ENCODE assay signal across 9 mouse cellular contexts in genomic region chr5:139377468-139378270, GRCm38 (mm10). TPM values are rescaled to one million over a fixed set of nuclear protein-coding genes. Genes with fewer than 3 reads are reported as not detected.
A peak's percentile ranks its signal among the peaks of the same experiment; 100 is the strongest.
DNase-seq lines count a peak whose midpoint lies in the region; ATAC-seq and TF ChIP-seq lines count a peak whose summit lies in the region.
"Had no signal": no experiment of that assay in that cellular context is flagged by ENCODE, and none has a peak within 500 bp of the region (broad histone marks: within the 10 kb centered on the region; RNA-seq: fewer than 3 reads in every experiment).

Gene Gpr146 (plus strand): TSS chr5:139377697.

- 0 out of 2 replicates have a peak, but pooled peaks cover 5% of the 10 kb centered on the region for H3K27me3 ChIP-seq in midbrain, embryonic 10.5 days (ENCODE audit: low read depth, poor library complexity, severe bottlenecking)
- H3K27me3 ChIP-seq in midbrain, embryonic 14.5 days (ENCODE audit: control insufficient read depth, insufficient read depth, low read length): no peaks in the 10 kb centered on the region
- H3K27me3 ChIP-seq in intestine, embryonic 15.5 days (replicated peaks): no peaks in the 10 kb centered on the region
- no peaks in the 10 kb centered on the region for H3K27me3 ChIP-seq in limb, embryonic 14.5 days (ENCODE audit: control insufficient read depth, insufficient read depth, low read length)
- H3K27me3 ChIP-seq in forebrain, postnatal 0 days (ENCODE audit: insufficient read depth, low read length): no peaks in the 10 kb centered on the region
- H3K27me3 ChIP-seq: neural tube, embryonic 12.5 days had no signal

- no peak within 1 kb of the TSS for H3K4me2 ChIP-seq in midbrain, embryonic 14.5 days (ENCODE audit: low read length)
- no peak within 1 kb of the TSS for H3K4me2 ChIP-seq in intestine, embryonic 15.5 days (replicated peaks)
- no peak within 1 kb of the TSS for H3K4me2 ChIP-seq in limb, embryonic 14.5 days (replicated peaks; ENCODE audit: low read depth, low read length, severe bottlenecking)
- no peak within 1 kb of the TSS for H3K4me2 ChIP-seq in forebrain, postnatal 0 days (ENCODE audit: low read depth)
- H3K4me2 ChIP-seq: neural tube, embryonic 12.5 days had no signal

- H3K9me3 ChIP-seq in midbrain, embryonic 10.5 days (replicated peaks): no peaks in the 10 kb centered on the region
- H3K9me3 ChIP-seq in midbrain, embryonic 14.5 days (ENCODE audit: control insufficient read depth, low read length): no peaks in the 10 kb centered on the region
- no peaks in the 10 kb centered on the region for H3K9me3 ChIP-seq in intestine, embryonic 15.5 days
- no peaks in the 10 kb centered on the region for H3K9me3 ChIP-seq in limb, embryonic 14.5 days (ENCODE audit: control insufficient read depth, low read length)
- H3K9me3 ChIP-seq in forebrain, postnatal 0 days (ENCODE audit: low read length): no peaks in the 10 kb centered on the region
- H3K9me3 ChIP-seq: neural tube, embryonic 12.5 days had no signal

- no peak for DNase-seq in midbrain, embryonic 10.5 days (ENCODE audit: low spot score)
- no peak for DNase-seq in midbrain, embryonic 14.5 days
- DNase-seq in adipocyte (ENCODE audit: low spot score): peak; percentile 74
- DNase-seq in gastrocnemius, postnatal 4 days (ENCODE audit: low spot score in 2 of 2): peak; percentile 48 to 71
- peak; percentile 60 for DNase-seq in limb, embryonic 14.5 days (ENCODE audit: low spot score)
- peak; percentile 62 to 75 for DNase-seq in spleen, postnatal 10 days (ENCODE audit: low spot score in 2 of 2)
- no peak for DNase-seq in forebrain, postnatal 0 days

- no peak for TF ChIP-seq POLR2A in limb, embryonic 14.5 days (IDR thresholded peaks at IDR 0.05; ENCODE audit: borderline replicate concordance, extremely low read depth, insufficient read depth, insufficient read length)

- ATAC-seq in midbrain, embryonic 14.5 days (ENCODE audit: low FRiP score, low TSS enrichment): no peak
- no peak for ATAC-seq in intestine, embryonic 15.5 days
- no peak for ATAC-seq in limb, embryonic 14.5 days (ENCODE audit: low FRiP score, low read depth)
- ATAC-seq in forebrain, postnatal 0 days: no peak

- H3K9ac ChIP-seq in midbrain, embryonic 14.5 days (replicated peaks; ENCODE audit: low read length): no peak within 1 kb of the TSS; the same call in 1 of the 2 replicates
- peak within 1 kb of the TSS; percentile 23; the same call in 1 of the 2 replicates for H3K9ac ChIP-seq in intestine, embryonic 15.5 days
- no peak within 1 kb of the TSS for H3K9ac ChIP-seq in limb, embryonic 14.5 days (ENCODE audit: low read depth, low read length, severe bottlenecking)
- H3K9ac ChIP-seq in forebrain, postnatal 0 days: no peak within 1 kb of the TSS

- H3K4me1 ChIP-seq in midbrain, embryonic 10.5 days: peaks cover 54% of the 10 kb centered on the region
- peaks cover 4% of the 10 kb centered on the region for H3K4me1 ChIP-seq in midbrain, embryonic 14.5 days (ENCODE audit: control insufficient read depth, insufficient read depth, low read length)
- peaks cover 46% of the 10 kb centered on the region for H3K4me1 ChIP-seq in intestine, embryonic 15.5 days (replicated peaks)
- H3K4me1 ChIP-seq in limb, embryonic 14.5 days (ENCODE audit: control insufficient read depth, insufficient read depth, low read length): peaks cover 33% of the 10 kb centered on the region
- no peaks in the 10 kb centered on the region; the same call in 1 of the 2 replicates for H3K4me1 ChIP-seq in forebrain, postnatal 0 days (ENCODE audit: insufficient read depth)

- 84% methylated on average over 18 of the region's 18 CpGs for WGBS in midbrain, embryonic 10.5 days
- WGBS in midbrain, embryonic 14.5 days: 87% methylated on average over 18 of the region's 18 CpGs
- WGBS in intestine, embryonic 15.5 days: 54% methylated on average over 18 of the region's 18 CpGs
- 55% methylated on average over 18 of the region's 18 CpGs for WGBS in limb, embryonic 14.5 days
- 75% methylated on average over 18 of the region's 18 CpGs for WGBS in forebrain, postnatal 0 days

- peak within 1 kb of the TSS; percentile 85; the same call in 1 of the 2 replicates for H3K27ac ChIP-seq in midbrain, embryonic 10.5 days (replicated peaks)
- H3K27ac ChIP-seq in midbrain, embryonic 14.5 days (replicated peaks; ENCODE audit: low read depth, low read length): no peak within 1 kb of the TSS
- peak within 1 kb of the TSS; percentile 67; the same call in 1 of the 2 replicates for H3K27ac ChIP-seq in intestine, embryonic 15.5 days
- H3K27ac ChIP-seq in limb, embryonic 14.5 days (replicated peaks; ENCODE audit: low read depth, low read length): 0 out of 2 replicates have a peak within 1 kb of the TSS, but pooled peaks have one; percentile 55
- no peak within 1 kb of the TSS for H3K27ac ChIP-seq in forebrain, postnatal 0 days (ENCODE audit: low read depth, low read length)
- H3K27ac ChIP-seq: neural tube, embryonic 12.5 days had no signal

- no peaks in the 10 kb centered on the region for H3K36me3 ChIP-seq in midbrain, embryonic 10.5 days
- no peaks in the 10 kb centered on the region for H3K36me3 ChIP-seq in midbrain, embryonic 14.5 days (ENCODE audit: control insufficient read depth, insufficient read depth, low read length)
- no peaks in the 10 kb centered on the region for H3K36me3 ChIP-seq in intestine, embryonic 15.5 days
- no peaks in the 10 kb centered on the region for H3K36me3 ChIP-seq in limb, embryonic 14.5 days (ENCODE audit: control insufficient read depth, insufficient read depth, low read length)
- H3K36me3 ChIP-seq in forebrain, postnatal 0 days (ENCODE audit: insufficient read depth): no peaks in the 10 kb centered on the region
- H3K36me3 ChIP-seq: neural tube, embryonic 12.5 days had no signal

- H3K4me3 ChIP-seq in midbrain, embryonic 10.5 days: no peak within 1 kb of the TSS
- no peak within 1 kb of the TSS for H3K4me3 ChIP-seq in midbrain, embryonic 14.5 days (replicated peaks; ENCODE audit: low read depth, low read length)
- no peak within 1 kb of the TSS for H3K4me3 ChIP-seq in intestine, embryonic 15.5 days (replicated peaks)
- no peak within 1 kb of the TSS for H3K4me3 ChIP-seq in limb, embryonic 14.5 days (replicated peaks; ENCODE audit: low read length)
- no peak within 1 kb of the TSS for H3K4me3 ChIP-seq in forebrain, postnatal 0 days (ENCODE audit: low read depth, low read length)
- H3K4me3 ChIP-seq: neural tube, embryonic 12.5 days had no signal

- no peak for TF ChIP-seq CTCF in forebrain, postnatal 0 days (IDR thresholded peaks at IDR 0.05; ENCODE audit: low read depth)

RNA-seq across cellular contexts. Expression of gene Gpr146, which starts in this region (rescaled TPM):
- polyA plus RNA-seq in midbrain, embryonic 10.5 days (2016; fragmentation: Nextera tagmentation; extraction: Ambion mirVana): 1.7 and 2.0 TPM in 2 replicates
- polyA plus RNA-seq in midbrain, embryonic 14.5 days (2014; fragmentation: Nextera tagmentation; extraction: Ambion mirVana): 1.2 and 1.8 TPM in 2 replicates
- total RNA-seq in gastrocnemius, postnatal 4 days (2021): 10 to 100 TPM in 1 of 2 experiments, 1 to 10 TPM in 1; 8.8 to 10.2 TPM
- 2.2 and 2.7 TPM in 2 replicates for polyA plus RNA-seq in intestine, embryonic 15.5 days (2015; fragmentation: Nextera tagmentation; extraction: Ambion mirVana)
- polyA plus RNA-seq in limb, embryonic 14.5 days (2012; rRNA removed): 1.9 and 2.4 TPM in 2 replicates
- polyA plus RNA-seq in limb, embryonic 14.5 days (2014; fragmentation: Nextera tagmentation; extraction: Ambion mirVana): 2.3 and 2.5 TPM in 2 replicates
- 3.2 and 3.3 TPM in 2 replicates for total RNA-seq in forebrain, postnatal 0 days (2014; rRNA removed)
- polyA plus RNA-seq in forebrain, postnatal 0 days (2015; fragmentation: Nextera tagmentation; extraction: Ambion mirVana): 2.4 and 2.8 TPM in 2 replicates

Comparison
In these comparisons a context has a peak if more than half of its experiments do, and no peak if none do; other contexts are left out.
1. H3K27ac ChIP-seq: peak in midbrain, embryonic 10.5 days (single experiment), intestine, embryonic 15.5 days (single experiment) and limb, embryonic 14.5 days (single experiment); none in midbrain, embryonic 14.5 days (single experiment) and forebrain, postnatal 0 days (single experiment).
2. DNase-seq: peak in adipocyte (single experiment), gastrocnemius, postnatal 4 days (2 of 2), limb, embryonic 14.5 days (single experiment) and spleen, postnatal 10 days (2 of 2); none in midbrain, embryonic 10.5 days (single experiment), midbrain, embryonic 14.5 days (single experiment) and forebrain, postnatal 0 days (single experiment).